Mouse (Mus musculus) heart, postnatal 0 days (tissue): ENCODE measurements around the gene Ccdc88a. TPM values are rescaled to one million over a fixed set of nuclear protein-coding genes. Genes with fewer than 3 reads are reported as not detected.

Experiments used
- ATAC-seq: fragments of 200-750 bp; cut with Nextera tagmentation; 2 replicates; pipeline ENCODE4 v1.8.0; 2017; ENCODE audit warnings: low read depth, moderate number of reproducible peaks, moderate library complexity; ENCODE audit not compliant: insufficient read depth
- DNase-seq: peaks from one replicate; pipeline ENCODE4 v3.0.0-alpha.2; 2016; ENCODE audit warnings: low spot score
- H3K27ac ChIP-seq: fragments of 300-500 bp; sonication (generic); 2 replicates; pipeline ENCODE4 v1.5.1; 2014; ENCODE audit warnings: low read depth, mild to moderate bottlenecking
- H3K27me3 ChIP-seq: fragments of 300-500 bp; sonication (generic); 2 replicates; pipeline ENCODE4 v1.6.1; 2014; ENCODE audit warnings: low read length, mixed read lengths; ENCODE audit not compliant: control insufficient read depth, insufficient read depth
- H3K36me3 ChIP-seq: fragments of 300-500 bp; sonication (generic); replicated peaks from 2 replicates; pipeline ENCODE4 v1.6.1; 2014; ENCODE audit warnings: low read length, mixed read lengths; ENCODE audit not compliant: control insufficient read depth, insufficient read depth
- H3K4me1 ChIP-seq: fragments of 300-500 bp; sonication (generic); 2 replicates; pipeline ENCODE4 v1.6.1; 2014; ENCODE audit warnings: antibody characterized with exemption; ENCODE audit not compliant: control insufficient read depth, insufficient read depth
- H3K4me2 ChIP-seq: fragments of 300-500 bp; sonication (generic); 2 replicates; pipeline ENCODE4 v1.6.1; 2014; ENCODE audit warnings: low read depth, mild to moderate bottlenecking, low read length, moderate library complexity
- H3K4me3 ChIP-seq: fragments of 300-500 bp; sonication (generic); 2 replicates; pipeline ENCODE4 v1.5.1; 2014; ENCODE audit warnings: low read depth, low read length
- H3K9ac ChIP-seq: fragments of 300-500 bp; sonication (generic); replicated peaks from 2 replicates; pipeline ENCODE4 v1.6.1; 2014; ENCODE audit warnings: low read depth, low read length, mixed read lengths
- H3K9me3 ChIP-seq: fragments of 300-500 bp; sonication (generic); replicated peaks from 2 replicates; pipeline ENCODE4 v1.6.1; 2016; ENCODE audit warnings: low read length; ENCODE audit not compliant: control insufficient read depth
- CTCF ChIP-seq: IDR thresholded peaks from 2 replicates; pipeline ENCODE4 v1.5.1; 2016; ENCODE audit warnings: antibody characterized with exemption, control low read depth, low read depth
- EP300 ChIP-seq: IDR thresholded peaks from 2 replicates; pipeline ENCODE4 v1.6.1; 2016; ENCODE audit warnings: antibody characterized with exemption, low read depth
- WGBS: fragments of 180-500 bp; shearing (Covaris S2); extraction: QIAGEN DNeasy Blood & Tissue Kit; methylation state at CpG from one replicate; pipeline ENCODE4 v1.1.7; 2014; 5-methylcytosine and 5-hydroxymethylcytosine counted together
- polyA plus RNA-seq: library from polyadenylated mRNA; unstranded; fragments of >200 nt; fragmentation: Nextera tagmentation; extraction: Ambion mirVana; gene quantifications from 2 replicates; pipeline ENCODE4 v1.2.1, GENCODE M21; 2015
- total RNA-seq: library from RNA; depleted of rRNA; stranded (reverse); fragments of >200 nt; gene quantifications from 2 replicates; pipeline ENCODE4 v1.2.3, GENCODE M21; 2014; ENCODE audit warnings: low replicate concordance

Gene Ccdc88a
- total and polyA plus RNA-seq, 2 experiments from 2014 or later, result 11.9 to 13.6 TPM

GRCm38 (mm10) chr11:29400374-29400773 is 26.9 kb downstream of the Ccdc88a start:
- no peaks in the 10 kb centered on the region for H3K4me1 ChIP-seq
- no peak overlapping the region for H3K4me2 ChIP-seq
- ATAC-seq (no peak), DNase-seq (no peak)
- H3K27ac ChIP-seq, result no peak overlapping the region
- 81% methylated on average over 2 of the region's 2 CpGs for whole genome bisulfite sequencing
- no peak overlapping the region for H3K9ac ChIP-seq
- peaks cover 5% of the 10 kb centered on the region; the same call in 1 of the 2 replicates for H3K36me3 ChIP-seq
- H3K9me3 ChIP-seq, result no peaks in the 10 kb centered on the region
- H3K27me3 ChIP-seq, result no peaks in the 10 kb centered on the region
- H3K4me3 ChIP-seq, result no peak overlapping the region
- TF ChIP-seq CTCF (no peak), EP300 (no peak)

GRCm38 (mm10) chr11:29406292-29406691 is 32.8 kb downstream of the Ccdc88a start:
- H3K27me3 ChIP-seq, result no peaks in the 10 kb centered on the region
- H3K9ac ChIP-seq, result no peak overlapping the region
- no peaks in the 10 kb centered on the region for H3K4me1 ChIP-seq
- no peaks in the 10 kb centered on the region for H3K9me3 ChIP-seq
- ATAC-seq, result no peak
- no peak overlapping the region for H3K4me3 ChIP-seq
- no peak overlapping the region for H3K27ac ChIP-seq
- no peak overlapping the region for H3K4me2 ChIP-seq
- no peak for TF ChIP-seq EP300
- TF ChIP-seq CTCF, result no peak
- no peak for DNase-seq
- no peaks in the 10 kb centered on the region for H3K36me3 ChIP-seq

GRCm38 (mm10) chr11:29423496-29423895 is 50.0 kb downstream of the Ccdc88a start:
- no peaks in the 10 kb centered on the region for H3K9me3 ChIP-seq
- no peak for DNase-seq
- WGBS, result 90% methylated on average over 3 of the region's 3 CpGs
- TF ChIP-seq CTCF, result no peak
- no peak for TF ChIP-seq EP300
- no peaks in the 10 kb centered on the region for H3K27me3 ChIP-seq
- no peak for ATAC-seq
- H3K4me2 ChIP-seq, result no peak overlapping the region
- H3K4me1 ChIP-seq, result no peaks in the 10 kb centered on the region
- H3K27ac ChIP-seq, result no peak overlapping the region
- H3K9ac ChIP-seq, result no peak overlapping the region
- no peak overlapping the region for H3K4me3 ChIP-seq
- H3K36me3 ChIP-seq, result no peaks in the 10 kb centered on the region

- no peak for ATAC-seq
Observed at GRCm38 (mm10) chr11:29428774-29429173, 55.3 kb downstream of the Ccdc88a start.

GRCm38 (mm10) chr11:29431011-29431410 is 57.6 kb downstream of the Ccdc88a start:
- peaks cover 15% of the 10 kb centered on the region; the same call in 1 of the 2 replicates for H3K36me3 ChIP-seq

More at GRCm38 (mm10) chr11:29428774-29429173, 55.3 kb downstream of the Ccdc88a start:
- TF ChIP-seq CTCF, result no peak
- no peak for TF ChIP-seq EP300
- H3K27ac ChIP-seq, result no peak overlapping the region
- 82% methylated on average over 3 of the region's 3 CpGs for WGBS
- no peak overlapping the region for H3K4me3 ChIP-seq
- H3K9ac ChIP-seq, result no peak overlapping the region
- no peak overlapping the region for H3K4me2 ChIP-seq
- no peaks in the 10 kb centered on the region for H3K27me3 ChIP-seq
- DNase-seq, result no peak
- H3K4me1 ChIP-seq, result no peaks in the 10 kb centered on the region
- H3K9me3 ChIP-seq, result no peaks in the 10 kb centered on the region
- H3K36me3 ChIP-seq, result peaks cover 15% of the 10 kb centered on the region; the same call in 1 of the 2 replicates

GRCm38 (mm10) chr11:29448741-29449140 is 75.3 kb downstream of the Ccdc88a start:
- Histone ChIP-seq H3K27ac (no peak overlapping the region), H3K4me1 (no peaks in the 10 kb centered on the region), H3K9me3 (no peaks in the 10 kb centered on the region), H3K27me3 (no peaks in the 10 kb centered on the region), H3K4me3 (no peak overlapping the region), H3K36me3 (peaks cover 4% of the 10 kb centered on the region; the same call in 1 of the 2 replicates), H3K9ac (no peak overlapping the region), H3K4me2 (no peak overlapping the region)
- no peak for ATAC-seq
- DNase-seq, result no peak
- WGBS, result 87% methylated on average over 2 of the region's 2 CpGs
- no peak for TF ChIP-seq EP300
- TF ChIP-seq CTCF, result no peak

More at GRCm38 (mm10) chr11:29431011-29431410, 57.6 kb downstream of the Ccdc88a start:
- Histone ChIP-seq H3K27me3 (no peaks in the 10 kb centered on the region), H3K4me3 (no peak overlapping the region), H3K9ac (no peak overlapping the region), H3K27ac (no peak overlapping the region), H3K4me1 (no peaks in the 10 kb centered on the region), H3K4me2 (no peak overlapping the region), H3K9me3 (no peaks in the 10 kb centered on the region)
- DNase-seq, result no peak
- ATAC-seq, result no peak
- WGBS, result 94% methylated on average over 1 of the region's 1 CpGs
- no peak for TF ChIP-seq CTCF
